Mouse (Mus musculus): ENCODE data around the gene Fam169b.

GRCm38 (mm10) chr7:68232521-68232920, 41.1 kb upstream of the Fam169b start:
- TF ChIP-seq CTCF (IDR thresholded peaks at IDR 0.05; ENCODE audit: borderline replicate concordance, insufficient read depth, low read length), result no peak
- TF ChIP-seq POLR2A (IDR thresholded peaks at IDR 0.05; ENCODE audit: low read depth, low read length), result no peak
